In genomic region chr7:28568253-28568652, GRCm38 (mm10) we compare ENCODE assay signal across 8 mouse cellular contexts. TPM values are rescaled to one million over a fixed set of nuclear protein-coding genes. Genes with fewer than 3 reads are reported as not detected.
DNase-seq lines count a peak whose midpoint lies in the region; ATAC-seq and TF ChIP-seq lines count a peak whose summit lies in the region.
"Had no signal": no experiment of that assay in that cellular context is flagged by ENCODE, and none has a peak within 500 bp of the region (broad histone marks: within the 10 kb centered on the region; RNA-seq: fewer than 3 reads in every experiment).

No protein-coding gene starts in this region.

- ATAC-seq in forebrain, embryonic 14.5 days = peak; percentile 18; the same call in 1 of the 2 replicates
- ATAC-seq in lung, postnatal 0 days = no peak

- no peak overlapping the region for H3K4me3 ChIP-seq in forebrain, embryonic 14.5 days (ENCODE audit: low read depth, low read length)
- no peak overlapping the region for H3K4me3 ChIP-seq in lung, postnatal 0 days (ENCODE audit: low read depth, low read length)
- H3K4me3 ChIP-seq: heart, embryonic 13.5 days had no signal

- H3K27me3 ChIP-seq in forebrain, embryonic 14.5 days (replicated peaks; ENCODE audit: control insufficient read depth, insufficient read depth, low read length) = no peaks in the 10 kb centered on the region
- H3K27me3 ChIP-seq in lung, postnatal 0 days (replicated peaks; ENCODE audit: insufficient read depth, low read length) = no peaks in the 10 kb centered on the region
- H3K27me3 ChIP-seq: heart, embryonic 13.5 days had no signal

- no peak overlapping the region for H3K27ac ChIP-seq in forebrain, embryonic 14.5 days (ENCODE audit: low read depth, low read length)
- no peak overlapping the region for H3K27ac ChIP-seq in lung, postnatal 0 days (ENCODE audit: low read length)
- H3K27ac ChIP-seq: heart, embryonic 13.5 days had no signal

- no peaks in the 10 kb centered on the region for H3K4me1 ChIP-seq in forebrain, embryonic 14.5 days (ENCODE audit: control insufficient read depth, insufficient read depth, low read length)
- peaks cover 41% of the 10 kb centered on the region for H3K4me1 ChIP-seq in lung, postnatal 0 days (ENCODE audit: insufficient read depth, low read depth, low read length)

- H3K36me3 ChIP-seq in forebrain, embryonic 14.5 days (ENCODE audit: control insufficient read depth, insufficient read depth, low read length) = peaks cover 58% of the 10 kb centered on the region
- H3K36me3 ChIP-seq in lung, postnatal 0 days (ENCODE audit: insufficient read depth, low read length) = peaks cover 39% of the 10 kb centered on the region

- H3K9ac ChIP-seq in forebrain, embryonic 14.5 days (ENCODE audit: low read length) = no peak overlapping the region
- H3K9ac ChIP-seq in lung, postnatal 0 days (replicated peaks; ENCODE audit: low read depth) = no peak overlapping the region
- H3K9ac ChIP-seq: heart, embryonic 13.5 days had no signal

- TF ChIP-seq CTCF in lung, postnatal 0 days (IDR thresholded peaks at IDR 0.05) = peak; percentile 87

- DNase-seq in urinary bladder, postnatal 25 days (ENCODE audit: low spot score) = peak; percentile 66
- no peak for DNase-seq in urinary bladder, postnatal 10 days (ENCODE audit: low spot score)
- DNase-seq in adrenal gland, postnatal 36 days = peak; percentile 59 to 77
- DNase-seq in forebrain, embryonic 14.5 days (ENCODE audit: low spot score) = peak; percentile 66
- DNase-seq in kidney, postnatal 10 days = peak; percentile 78
- peak; percentile 86 for DNase-seq in lung, postnatal 0 days (ENCODE audit: low spot score)
- peak; percentile 23 to 26 for DNase-seq in right cerebral cortex, postnatal 36 days (ENCODE audit: low spot score in 2 of 2)

- no peaks in the 10 kb centered on the region for H3K9me3 ChIP-seq in forebrain, embryonic 14.5 days (replicated peaks; ENCODE audit: control insufficient read depth, low read length)
- no peaks in the 10 kb centered on the region for H3K9me3 ChIP-seq in lung, postnatal 0 days (ENCODE audit: low read length)
- H3K9me3 ChIP-seq: heart, embryonic 13.5 days had no signal

- TF ChIP-seq EP300 in lung, postnatal 0 days (IDR thresholded peaks at IDR 0.05) = no peak

- no peak overlapping the region for H3K4me2 ChIP-seq in forebrain, embryonic 14.5 days (ENCODE audit: low read length)
- no peak overlapping the region for H3K4me2 ChIP-seq in lung, postnatal 0 days (replicated peaks; ENCODE audit: low read depth, low read length)
- H3K4me2 ChIP-seq: heart, embryonic 13.5 days had no signal

RNA-seq across cellular contexts. Expression of gene Nccrp1, which starts 21.2 kb away (rescaled TPM):
- total RNA-seq in adrenal gland, postnatal 36 days (2021) = under 1 TPM in 1 of 2 experiments, not detected in 1; 0.20 TPM
- polyA plus RNA-seq in forebrain, embryonic 14.5 days (2014; fragmentation: Nextera tagmentation; extraction: Ambion mirVana) = not detected in 2 replicates
- polyA plus RNA-seq in lung, postnatal 0 days (2015; fragmentation: Nextera tagmentation; extraction: Ambion mirVana) = not detected in 2 replicates
- polyA plus RNA-seq: heart, embryonic 13.5 days had no signal

RNA-seq across cellular contexts. Expression of gene Sycn, which starts 27.6 kb away (rescaled TPM):
- not detected for total RNA-seq in adrenal gland, postnatal 36 days (2021)
- polyA plus RNA-seq in forebrain, embryonic 14.5 days (2014; fragmentation: Nextera tagmentation; extraction: Ambion mirVana) = not detected in 2 replicates
- polyA plus RNA-seq in lung, postnatal 0 days (2015; fragmentation: Nextera tagmentation; extraction: Ambion mirVana) = not detected in 2 replicates
- polyA plus RNA-seq: heart, embryonic 13.5 days had no signal

RNA-seq across cellular contexts. Expression of gene Samd4b, which starts 29.7 kb away (rescaled TPM):
- total RNA-seq in adrenal gland, postnatal 36 days (2021) = 10 to 100 TPM; 62.5 to 69.8 TPM
- polyA plus RNA-seq in forebrain, embryonic 14.5 days (2014; fragmentation: Nextera tagmentation; extraction: Ambion mirVana) = 20.1 and 24.1 TPM in 2 replicates
- polyA plus RNA-seq in lung, postnatal 0 days (2015; fragmentation: Nextera tagmentation; extraction: Ambion mirVana) = 12.9 and 13.4 TPM in 2 replicates

RNA-seq across cellular contexts. Expression of gene Pak4, which starts 29.7 kb away (rescaled TPM):
- total RNA-seq in adrenal gland, postnatal 36 days (2021) = 10 to 100 TPM; 28.0 to 30.0 TPM
- polyA plus RNA-seq in forebrain, embryonic 14.5 days (2014; fragmentation: Nextera tagmentation; extraction: Ambion mirVana) = 12.6 and 16.0 TPM in 2 replicates
- 36.3 and 38.2 TPM in 2 replicates for polyA plus RNA-seq in lung, postnatal 0 days (2015; fragmentation: Nextera tagmentation; extraction: Ambion mirVana)

RNA-seq across cellular contexts. Expression of gene Ifnl3, which starts 45.6 kb away (rescaled TPM):
- total RNA-seq in adrenal gland, postnatal 36 days (2021) = not detected
- not detected in 2 replicates for polyA plus RNA-seq in forebrain, embryonic 14.5 days (2014; fragmentation: Nextera tagmentation; extraction: Ambion mirVana)
- not detected in 2 replicates for polyA plus RNA-seq in lung, postnatal 0 days (2015; fragmentation: Nextera tagmentation; extraction: Ambion mirVana)
- polyA plus RNA-seq: heart, embryonic 13.5 days had no signal
